Mouse (Mus musculus) right cerebral cortex, adult 2 months (tissue): ENCODE results near the gene Zfp935.
A peak's percentile ranks its signal among the peaks of the same experiment; 100 is the strongest.
"Not testable (repeated sequence)": the region's sequence is repeated elsewhere in the genome, so short reads cannot be mapped to it uniquely, and the experiment has no call there.

Experiments used
- DNase-seq, 2 experiments: peaks; one replicate each; pipeline ENCODE4 v3.0.0; 2021 to 2022; ENCODE audit warnings: low spot score in 2 of 2

The Zfp935 gene

DNA sequence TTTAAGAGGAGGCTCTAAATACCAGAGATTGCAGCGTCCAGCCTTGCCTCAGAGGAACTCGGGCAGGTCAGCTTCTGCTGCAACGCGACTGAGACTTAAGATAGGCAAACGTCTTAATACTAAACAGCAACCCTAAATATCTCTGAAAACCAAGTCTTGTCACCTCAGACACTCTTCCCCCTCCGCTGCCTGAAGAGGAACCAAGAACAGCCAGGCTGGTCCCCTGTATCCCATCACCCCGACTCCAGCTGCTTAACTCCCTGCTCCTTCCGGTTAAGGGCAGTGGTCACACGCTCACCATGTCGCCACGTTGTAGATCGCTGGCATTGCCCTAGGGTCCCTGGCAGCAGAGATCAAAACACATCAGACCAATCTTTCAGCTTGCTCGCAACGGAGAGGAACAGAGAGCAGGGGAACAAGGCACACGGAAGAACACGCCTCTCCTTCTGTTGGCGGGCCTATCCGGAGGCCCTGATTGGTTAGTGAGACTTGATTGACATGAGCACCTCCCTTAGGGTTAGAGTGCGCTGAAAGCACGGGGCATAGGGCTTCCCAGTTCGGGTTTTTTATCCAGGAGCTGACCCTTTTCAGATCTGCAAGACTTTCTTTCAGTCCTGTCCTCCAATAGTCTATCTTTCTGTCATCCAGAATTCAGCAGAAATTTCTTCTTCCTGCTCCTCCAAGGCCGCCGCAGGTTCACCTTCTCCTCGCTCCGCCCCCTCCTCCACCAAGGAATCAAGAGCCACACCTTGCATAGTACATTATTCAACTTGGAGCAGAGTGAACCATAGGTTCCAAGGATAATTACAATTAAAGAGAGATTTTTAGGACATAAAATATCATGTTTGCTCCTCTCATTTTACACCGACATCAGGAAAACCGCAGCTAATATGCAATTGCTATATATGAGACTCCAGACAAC is at the start of gene Zfp935:
Gene Zfp935, minus strand, starts transcription at position 323 of the 922 bp plus-strand sequence.
- peak; percentile 69 to 75 for DNase-seq

DNA sequence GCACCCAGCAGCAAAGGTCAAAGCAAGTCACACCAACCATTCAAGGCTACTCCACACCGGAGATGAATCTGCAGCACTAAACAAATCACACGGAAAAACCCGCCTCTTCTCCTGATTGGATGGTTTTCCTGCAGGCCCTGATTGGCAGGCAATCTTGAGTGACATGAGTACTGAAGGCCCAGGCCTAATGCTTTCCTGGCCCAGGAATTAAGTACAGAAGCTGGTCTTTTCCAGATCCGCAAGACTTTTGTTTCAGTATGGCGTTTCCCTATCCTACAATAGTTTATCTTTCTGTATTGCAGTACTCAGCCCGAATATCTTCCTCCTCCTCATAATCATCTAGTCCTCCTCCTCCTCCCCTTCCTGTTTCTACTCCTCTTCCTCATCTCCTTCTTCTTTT is 12.8 kb upstream of the Zfp935 start, which contains the start of gene Zfp934:
Gene Zfp934, minus strand, starts transcription at position 101 of the 400 bp plus-strand sequence.
- DNase-seq = not testable (repeated sequence)

DNA sequence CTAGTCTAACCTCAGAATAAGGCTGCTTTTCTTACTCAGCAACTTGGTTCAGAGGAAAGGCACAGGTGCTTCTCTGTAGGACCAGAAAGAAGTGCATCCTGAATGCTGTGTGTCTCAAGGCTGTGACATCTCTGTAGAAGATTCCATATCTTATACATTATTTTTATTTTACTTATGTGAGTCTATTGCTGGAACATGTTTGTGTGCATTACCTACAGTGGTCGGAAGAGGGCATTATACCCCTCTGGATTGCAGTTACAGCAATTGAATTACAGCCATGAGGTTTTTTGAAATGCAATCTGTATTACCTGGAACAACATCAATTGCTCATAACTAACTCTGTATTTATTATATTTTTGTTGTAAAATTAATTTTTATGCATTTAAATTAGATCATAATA is 3.4 kb upstream of the Zfp935 start:
- peak; percentile 2 to 3 for DNase-seq

DNA sequence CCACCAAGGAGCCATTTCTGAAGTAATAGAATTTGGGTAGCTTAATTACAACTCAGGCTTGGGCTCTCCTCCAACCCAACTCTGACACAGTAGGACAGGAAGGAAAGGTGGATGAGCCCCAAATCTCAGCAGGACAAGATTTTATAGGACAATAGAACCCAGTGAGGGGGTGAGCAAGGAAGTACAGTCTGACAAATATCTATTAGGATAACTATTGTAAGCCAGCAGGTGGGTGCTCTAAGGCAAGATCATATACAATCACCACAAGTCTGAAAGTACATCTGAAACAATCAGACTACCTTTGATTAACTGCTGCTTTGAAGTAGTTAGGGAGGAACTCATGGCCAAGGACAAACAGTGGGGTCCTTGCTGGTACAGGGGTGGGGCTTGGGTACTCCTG is 28.2 kb downstream of the Zfp935 start:
- DNase-seq = not testable (repeated sequence)

DNA sequence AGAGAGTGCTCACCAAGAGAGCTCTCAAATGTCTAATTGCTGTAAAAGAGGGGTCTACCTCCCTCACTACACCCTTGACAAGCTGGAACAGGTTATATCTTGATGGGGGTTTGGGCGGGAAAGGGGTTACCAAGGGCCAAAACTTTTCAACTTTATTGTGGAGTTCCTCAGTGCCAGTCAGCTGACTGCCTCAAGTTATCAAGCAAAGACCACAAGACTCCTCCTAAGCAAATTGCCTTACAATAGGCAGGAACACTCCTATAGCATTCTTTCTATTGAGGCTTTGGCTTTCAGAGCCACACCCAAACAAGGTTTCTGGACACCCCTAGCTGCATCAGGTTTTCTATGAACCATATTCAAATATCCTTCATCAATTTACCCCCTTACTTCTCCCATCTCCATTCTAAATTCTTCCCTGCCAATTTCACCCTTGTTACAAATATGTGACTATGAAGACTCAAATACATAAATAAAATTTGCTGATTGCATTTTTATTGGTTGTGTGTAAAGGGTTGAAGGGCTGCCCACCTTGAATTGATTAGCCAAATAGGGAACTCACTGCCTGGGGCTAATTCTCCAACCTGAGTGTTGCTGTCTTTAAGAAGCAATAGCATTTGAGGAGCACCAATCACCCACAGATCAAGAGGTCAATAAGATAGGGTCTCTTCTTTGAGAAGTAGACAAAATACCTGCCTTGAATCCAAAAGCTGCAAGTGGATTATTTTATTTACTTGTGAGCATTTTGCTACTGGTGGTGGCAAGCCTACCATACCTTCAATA is 47.5 kb downstream of the Zfp935 start:
- DNase-seq = not testable (repeated sequence)

DNA sequence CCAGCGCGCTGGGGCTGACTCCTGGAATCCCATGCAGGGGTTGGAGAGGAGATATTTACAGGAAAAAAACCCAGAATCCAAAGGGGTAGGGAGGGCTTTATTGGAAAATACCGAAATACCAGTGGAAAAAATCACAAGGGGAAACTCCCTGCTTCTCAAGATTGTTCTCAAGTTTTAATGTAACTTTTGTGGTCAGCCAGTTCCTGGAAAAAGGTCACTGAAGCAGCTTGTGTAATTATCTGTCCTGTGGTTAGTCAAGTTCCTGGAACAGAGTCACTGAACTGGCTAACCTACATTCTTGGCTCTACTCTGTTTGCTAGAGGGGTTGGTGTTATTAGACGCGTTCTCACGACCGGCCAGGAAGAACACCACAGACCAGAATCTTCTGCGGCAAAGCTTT is 85.7 kb downstream of the Zfp935 start:
- DNase-seq = not testable (repeated sequence)

DNA sequence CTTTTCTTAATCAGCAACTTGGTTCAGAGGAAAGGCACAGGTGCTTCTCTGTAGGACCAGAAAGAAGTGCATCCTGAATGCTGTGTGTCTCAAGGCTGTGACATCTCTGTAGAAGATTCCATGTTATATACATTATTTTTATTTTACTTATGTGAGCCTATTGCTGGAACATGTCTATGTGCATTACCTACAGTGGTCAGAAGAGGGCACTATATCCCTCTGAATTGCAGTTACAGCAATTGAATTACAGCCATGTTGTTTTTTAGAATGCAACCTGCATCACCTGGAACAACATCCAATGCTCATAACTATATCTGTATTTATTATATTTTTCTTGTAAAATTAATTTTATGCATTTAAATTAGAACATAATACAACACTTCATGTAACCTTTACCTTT is 88.4 kb downstream of the Zfp935 start:
- peak in 1 of 2 experiments; percentile 11 for DNase-seq

DNA sequence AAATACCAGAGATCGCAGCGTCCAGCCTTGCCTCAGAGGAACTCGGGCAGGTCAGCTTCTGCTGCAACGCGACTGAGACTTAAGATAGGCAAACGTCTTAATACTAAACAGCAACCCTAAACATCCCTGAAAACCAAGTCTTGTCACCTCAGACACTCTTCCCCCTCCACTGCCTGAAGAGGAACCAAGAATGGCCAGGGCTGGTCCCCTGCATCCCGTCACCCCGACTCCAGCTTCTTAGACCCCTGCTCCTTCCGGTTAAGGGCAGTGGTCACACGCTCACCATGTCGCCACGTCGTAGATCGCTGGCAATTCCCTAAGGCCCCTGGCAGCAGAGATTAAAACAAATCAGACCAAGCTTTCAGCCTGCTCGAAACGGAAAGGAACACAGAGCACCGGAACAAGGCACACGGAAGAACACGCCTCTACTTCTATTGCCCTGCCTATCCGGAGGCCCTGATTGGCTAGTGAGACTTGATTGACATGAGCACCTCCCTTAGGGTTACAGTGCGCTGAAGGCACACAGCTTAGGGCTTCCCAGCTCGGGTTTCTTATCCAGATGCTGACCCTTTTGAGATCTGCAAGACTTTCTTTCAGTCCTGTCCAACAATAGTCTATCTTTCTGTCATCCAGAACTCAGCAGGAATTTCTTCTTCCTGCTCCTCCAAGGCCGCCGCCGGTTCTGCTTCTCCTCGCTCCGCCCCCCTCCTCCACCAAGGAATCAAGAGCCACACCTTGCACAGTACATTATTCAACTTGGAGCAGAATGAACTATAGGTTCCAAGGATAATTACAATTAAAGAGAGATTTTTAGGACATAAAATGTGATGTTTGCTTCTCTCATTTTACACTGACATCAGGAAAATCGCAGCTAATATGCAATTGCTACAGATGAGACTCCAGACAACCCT is 91.6 kb downstream of the Zfp935 start, which contains the start of gene Gm49359:
Gene Gm49359, minus strand, starts transcription at position 409 of the 911 bp plus-strand sequence.
- DNase-seq = peak; percentile 90 to 92
